Comparison of ENCODE assay signal across 10 mouse cellular contexts in genomic region chr6:134454093-134454492, GRCm38 (mm10). TPM values are rescaled to one million over a fixed set of nuclear protein-coding genes. Genes with fewer than 3 reads are reported as not detected.
DNase-seq lines count a peak whose midpoint lies in the region; ATAC-seq and TF ChIP-seq lines count a peak whose summit lies in the region.
"Had no signal": no experiment of that assay in that cellular context is flagged by ENCODE, and none has a peak within 500 bp of the region (broad histone marks: within the 10 kb centered on the region; RNA-seq: fewer than 3 reads in every experiment).

No protein-coding gene starts in this region.

- H3K27me3 ChIP-seq in thymus, adult 2 months (ENCODE audit: control insufficient read depth, insufficient read depth, low read length) = no peaks in the 10 kb centered on the region
- no peaks in the 10 kb centered on the region for H3K27me3 ChIP-seq in liver, embryonic 15.5 days
- H3K27me3 ChIP-seq: neural tube, embryonic 13.5 days had no signal

- no peaks in the 10 kb centered on the region for H3K9me3 ChIP-seq in liver, embryonic 15.5 days (replicated peaks)
- H3K9me3 ChIP-seq: limb, embryonic 10.5 days; neural tube, embryonic 13.5 days had no signal

- no peak overlapping the region for H3K4me3 ChIP-seq in thymus, adult 2 months (ENCODE audit: control insufficient read depth, insufficient read depth, low read length)
- no peak overlapping the region for H3K4me3 ChIP-seq in liver, embryonic 15.5 days (replicated peaks)
- H3K4me3 ChIP-seq: limb, embryonic 10.5 days; neural tube, embryonic 13.5 days had no signal

- H3K36me3 ChIP-seq in thymus, adult 2 months (ENCODE audit: control insufficient read depth, insufficient read depth, low read length) = peaks cover 59% of the 10 kb centered on the region
- peaks cover 88% of the 10 kb centered on the region for H3K36me3 ChIP-seq in liver, embryonic 15.5 days (replicated peaks)

- no peak overlapping the region for H3K4me2 ChIP-seq in liver, embryonic 15.5 days
- H3K4me2 ChIP-seq: neural tube, embryonic 13.5 days had no signal

- 95% methylated on average over 1 of the region's 1 CpGs for WGBS in thymus, adult 2 months
- WGBS in liver, embryonic 15.5 days (ENCODE audit: insufficient replicate concordance) = 90% methylated on average over 1 of the region's 1 CpGs

- peak; percentile 47 for DNase-seq in embryo, embryonic 10 days (ENCODE audit: low spot score)
- DNase-seq in embryo, embryonic 11 days = no peak
- DNase-seq in thymus, adult 2 months = peak; percentile 35
- DNase-seq in thymus, adult 18-20 months = no peak
- DNase-seq in frontal cortex, postnatal 14 days (ENCODE audit: low spot score in 2 of 2) = no peak
- no peak for DNase-seq in frontal cortex, postnatal 10 days (ENCODE audit: low spot score in 2 of 2)
- no peak for DNase-seq in testis, postnatal 10 days (ENCODE audit: low spot score)

- no peak for TF ChIP-seq POLR2A in thymus, adult 2 months (IDR thresholded peaks at IDR 0.05; ENCODE audit: control insufficient read depth, extremely low read depth, insufficient read depth, low read length, poor library complexity)

- peak; percentile 64 for ATAC-seq in liver, embryonic 15.5 days (ENCODE audit: insufficient read depth)

- no peak overlapping the region for H3K9ac ChIP-seq in liver, embryonic 15.5 days
- H3K9ac ChIP-seq: neural tube, embryonic 13.5 days had no signal

- TF ChIP-seq CTCF in thymus, adult 2 months (IDR thresholded peaks at IDR 0.05; ENCODE audit: borderline replicate concordance, control insufficient read depth, extremely low read depth, insufficient read depth, low read length, poor library complexity) = peak; percentile 42; the same call in 1 of the 2 replicates

- no peaks in the 10 kb centered on the region for H3K4me1 ChIP-seq in thymus, adult 2 months (replicated peaks; ENCODE audit: control insufficient read depth, insufficient read depth, low read length)
- no peaks in the 10 kb centered on the region for H3K4me1 ChIP-seq in liver, embryonic 15.5 days (replicated peaks)

- no peak overlapping the region for H3K27ac ChIP-seq in thymus, adult 2 months (ENCODE audit: control insufficient read depth, insufficient read depth, low read length)
- no peak overlapping the region for H3K27ac ChIP-seq in liver, embryonic 15.5 days (replicated peaks)
- H3K27ac ChIP-seq: limb, embryonic 10.5 days; neural tube, embryonic 13.5 days had no signal

RNA-seq across cellular contexts. Expression of gene Bcl2l14, which starts 58.0 kb away (rescaled TPM):
- 2.0 and 2.1 TPM in 2 replicates for polyA plus RNA-seq in thymus, adult 2 months (2012; rRNA removed)
- 0.14 and 0.16 TPM in 2 replicates for polyA plus RNA-seq in liver, embryonic 15.5 days (2015; fragmentation: Nextera tagmentation; extraction: Ambion mirVana)
- polyA plus RNA-seq: neural tube, embryonic 13.5 days had no signal

Comparison
In these comparisons a context has a peak if more than half of its experiments do, and no peak if none do; other contexts are left out.
1. DNase-seq: peak in embryo, embryonic 10 days (single experiment) and thymus, adult 2 months (single experiment); none in embryo, embryonic 11 days (single experiment), thymus, adult 18-20 months (0 of 2), frontal cortex, postnatal 14 days (0 of 2), frontal cortex, postnatal 10 days (0 of 2) and testis, postnatal 10 days (single experiment).